Mouse (Mus musculus): Measurements from ENCODE around the gene Sfxn5. TPM values are rescaled to one million over a fixed set of nuclear protein-coding genes. Genes with fewer than 3 reads are reported as not detected.

Gene Sfxn5
- total and polyA plus RNA-seq, 2 experiments from 2014 or later = 108 to 151 TPM

DNA sequence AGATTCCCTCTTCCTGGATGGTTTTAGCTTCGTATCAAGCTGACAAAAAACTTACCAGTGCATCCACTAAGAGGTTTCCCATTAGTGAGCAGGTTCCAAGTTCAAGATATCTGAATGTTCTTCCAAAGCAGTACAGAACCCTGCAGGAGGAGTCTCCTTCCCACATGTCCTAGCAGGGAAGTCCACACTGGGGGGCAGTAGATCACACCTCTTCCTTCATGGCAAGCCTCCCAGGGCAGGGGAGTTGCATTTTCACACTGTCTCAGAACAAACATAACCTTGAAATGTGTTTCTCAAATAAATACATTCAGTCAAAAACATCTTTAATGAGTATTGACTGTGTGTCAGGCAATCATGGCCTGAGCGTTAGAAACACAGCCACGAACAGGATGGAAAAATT, 153.7 kb downstream of the Sfxn5 start:
- DNase-seq (ENCODE audit: low spot score) (no peak), ATAC-seq (no peak)
- no peak overlapping the region for H3K27ac ChIP-seq
- H3K4me2 ChIP-seq (ENCODE audit: low read depth, low read length) = no peak overlapping the region
- no peaks in the 10 kb centered on the region for H3K9me3 ChIP-seq (ENCODE audit: low read length)
- no peak for TF ChIP-seq CTCF (IDR thresholded peaks at IDR 0.05; ENCODE audit: low read depth)
- no peak overlapping the region for H3K9ac ChIP-seq (replicated peaks; ENCODE audit: low read length)
- H3K4me1 ChIP-seq (ENCODE audit: insufficient read depth, low read length) = no peaks in the 10 kb centered on the region
- H3K27me3 ChIP-seq (ENCODE audit: insufficient read depth, low read length) = peaks cover 5% of the 10 kb centered on the region; the same call in 1 of the 2 replicates
- no peaks in the 10 kb centered on the region for H3K36me3 ChIP-seq (ENCODE audit: insufficient read depth, low read length)
- no peak overlapping the region for H3K4me3 ChIP-seq (ENCODE audit: low read length)
- WGBS = 79% methylated on average over 3 of the region's 3 CpGs

DNA sequence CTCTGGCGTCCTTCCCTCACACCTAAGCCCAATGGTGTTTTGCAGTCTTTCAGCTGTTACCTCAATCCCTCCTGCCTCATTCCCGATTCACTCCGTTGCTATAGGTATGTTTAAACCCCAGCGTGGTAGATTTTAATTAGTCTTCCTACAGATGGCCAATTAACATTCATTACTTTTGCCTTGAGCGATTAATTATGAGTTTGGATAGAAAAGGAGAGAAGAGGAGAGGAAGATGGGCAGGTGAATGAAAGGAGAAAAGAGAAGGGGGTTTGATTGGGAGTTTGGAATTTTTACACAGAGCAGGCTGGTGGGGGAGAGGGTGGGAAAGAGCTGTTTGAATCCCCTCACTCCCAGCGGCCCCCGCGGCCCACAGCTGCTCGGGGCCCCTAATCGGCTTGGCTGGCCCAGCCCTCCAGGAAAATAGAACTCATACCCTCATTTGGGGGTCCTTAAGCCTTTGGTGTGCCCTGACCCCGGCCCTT, 167.7 kb downstream of the Sfxn5 start:
- Histone ChIP-seq H3K4me1 (ENCODE audit: insufficient read depth, low read length) (no peaks in the 10 kb centered on the region), H3K27me3 (ENCODE audit: insufficient read depth, low read length) (no peaks in the 10 kb centered on the region), H3K27ac (no peak overlapping the region), H3K9ac (replicated peaks; ENCODE audit: low read length) (no peak overlapping the region), H3K36me3 (ENCODE audit: insufficient read depth, low read length) (no peaks in the 10 kb centered on the region), H3K9me3 (ENCODE audit: low read length) (no peaks in the 10 kb centered on the region), H3K4me3 (ENCODE audit: low read length) (no peak overlapping the region), H3K4me2 (ENCODE audit: low read depth, low read length) (0 out of 2 replicates have a peak overlapping the region, but pooled peaks have one; percentile 7)
- no peak for TF ChIP-seq CTCF (IDR thresholded peaks at IDR 0.05; ENCODE audit: low read depth)
- peak; percentile 54 for DNase-seq (ENCODE audit: low spot score)
- ATAC-seq = peak; percentile 54
- WGBS = 39% methylated on average over 11 of the region's 11 CpGs

Small RNA genes within 50 kb of the gene (microRNA-seq; reads per million reads assigned to microRNA genes)
- gene Mir705 = 0 reads per million in 2 experiments

Other genes starting within 250 kb of the Sfxn5 start
- gene Spr, start 195.7 kb downstream of the Sfxn5 start, total RNA-seq (2014; rRNA removed) = 44.3 and 45.0 TPM in 2 replicates
- gene Spr, start 195.7 kb downstream of the Sfxn5 start, polyA plus RNA-seq (2015; fragmentation: Nextera tagmentation; extraction: Ambion mirVana) = 36.1 TPM in 2 replicates
- 0.52 and 0.61 TPM in 2 replicates for gene Emx1, start 146.0 kb downstream of the Sfxn5 start, total RNA-seq (2014; rRNA removed)
- 0.11 TPM in 1 of 2 replicates, not detected in the other for gene Emx1, start 146.0 kb downstream of the Sfxn5 start, polyA plus RNA-seq (2015; fragmentation: Nextera tagmentation; extraction: Ambion mirVana)
- gene Rab11fip5, start 41.2 kb upstream of the Sfxn5 start, total RNA-seq (2014; rRNA removed) = 62.6 and 66.5 TPM in 2 replicates
- gene Rab11fip5, start 41.2 kb upstream of the Sfxn5 start, polyA plus RNA-seq (2015; fragmentation: Nextera tagmentation; extraction: Ambion mirVana) = 23.4 and 26.7 TPM in 2 replicates
- gene Noto, start 90.5 kb upstream of the Sfxn5 start, total RNA-seq (2014; rRNA removed) = not detected in 2 replicates
- gene Noto, start 90.5 kb upstream of the Sfxn5 start, polyA plus RNA-seq (2015; fragmentation: Nextera tagmentation; extraction: Ambion mirVana) = not detected in 2 replicates
- gene Smyd5, start 98.6 kb upstream of the Sfxn5 start, total RNA-seq (2014; rRNA removed) = 68.0 and 69.1 TPM in 2 replicates
- gene Smyd5, start 98.6 kb upstream of the Sfxn5 start, polyA plus RNA-seq (2015; fragmentation: Nextera tagmentation; extraction: Ambion mirVana) = 57.2 and 59.7 TPM in 2 replicates
- 169 and 174 TPM in 2 replicates for gene Cct7, start 118.1 kb upstream of the Sfxn5 start, total RNA-seq (2014; rRNA removed)
- 463 and 487 TPM in 2 replicates for gene Cct7, start 118.1 kb upstream of the Sfxn5 start, polyA plus RNA-seq (2015; fragmentation: Nextera tagmentation; extraction: Ambion mirVana)
- gene Pradc1, start 118.5 kb upstream of the Sfxn5 start, total RNA-seq (2014; rRNA removed) = 21.1 and 24.7 TPM in 2 replicates
- 31.5 and 35.2 TPM in 2 replicates for gene Pradc1, start 118.5 kb upstream of the Sfxn5 start, polyA plus RNA-seq (2015; fragmentation: Nextera tagmentation; extraction: Ambion mirVana)
- gene Fbxo41, start 169.6 kb upstream of the Sfxn5 start, total RNA-seq (2014; rRNA removed) = 60.1 and 62.4 TPM in 2 replicates
- gene Fbxo41, start 169.6 kb upstream of the Sfxn5 start, polyA plus RNA-seq (2015; fragmentation: Nextera tagmentation; extraction: Ambion mirVana) = 10.5 TPM in 2 replicates
- 0.37 TPM in 1 of 2 replicates, not detected in the other for gene Egr4, start 180.2 kb upstream of the Sfxn5 start, total RNA-seq (2014; rRNA removed)
- 0.10 and 0.30 TPM in 2 replicates for gene Egr4, start 180.2 kb upstream of the Sfxn5 start, polyA plus RNA-seq (2015; fragmentation: Nextera tagmentation; extraction: Ambion mirVana)

Data from hindbrain, postnatal 0 days (tissue).